Mouse (Mus musculus): ENCODE measurements around the gene Igsf11.

Gene Igsf11

GRCm38 (mm10) chr16:38892371-38892770 is at the start of gene Igsf11:
TSS of gene Igsf11 (plus strand) at chr16:38892671.
- no peak for DNase-seq (ENCODE audit: low read depth, low spot score)

- DNase-seq (ENCODE audit: low read depth, low spot score): peak; percentile 15
These were observed 34.2 kb upstream of the Igsf11 start for GRCm38 (mm10) chr16:38858120-38858749.

- no peak for DNase-seq (ENCODE audit: low read depth, low spot score)
These were observed 31.9 kb upstream of the Igsf11 start for GRCm38 (mm10) chr16:38860548-38860947.

- DNase-seq (ENCODE audit: low read depth, low spot score): no peak
These were observed 28.1 kb upstream of the Igsf11 start for GRCm38 (mm10) chr16:38864358-38864757.

- DNase-seq (ENCODE audit: low read depth, low spot score): no peak
These were observed 19.2 kb upstream of the Igsf11 start for GRCm38 (mm10) chr16:38873231-38873630.

GRCm38 (mm10) chr16:38874481-38874880 is 18.0 kb upstream of the Igsf11 start:
- no peak for DNase-seq (ENCODE audit: low read depth, low spot score)

- DNase-seq (ENCODE audit: low read depth, low spot score): no peak
These were observed 6.5 kb downstream of the Igsf11 start for GRCm38 (mm10) chr16:38898816-38899425.

- DNase-seq (ENCODE audit: low read depth, low spot score): no peak
These were observed 7.6 kb downstream of the Igsf11 start for GRCm38 (mm10) chr16:38900024-38900423.

GRCm38 (mm10) chr16:38902111-38902778 is 9.8 kb downstream of the Igsf11 start:
- peak; percentile 81 for DNase-seq (ENCODE audit: low read depth, low spot score)

GRCm38 (mm10) chr16:38903020-38903419 is 10.5 kb downstream of the Igsf11 start:
- DNase-seq (ENCODE audit: low read depth, low spot score): no peak

GRCm38 (mm10) chr16:38904202-38904601 is 11.7 kb downstream of the Igsf11 start:
- DNase-seq (ENCODE audit: low read depth, low spot score): no peak

- no peak for DNase-seq (ENCODE audit: low read depth, low spot score)
These were observed 13.4 kb downstream of the Igsf11 start for GRCm38 (mm10) chr16:38905911-38906310.

GRCm38 (mm10) chr16:38908304-38908703 is 15.8 kb downstream of the Igsf11 start:
- no peak for DNase-seq (ENCODE audit: low read depth, low spot score)

GRCm38 (mm10) chr16:38909506-38909905 is 17.0 kb downstream of the Igsf11 start:
- DNase-seq (ENCODE audit: low read depth, low spot score): no peak

GRCm38 (mm10) chr16:38910088-38910487 is 17.6 kb downstream of the Igsf11 start:
- DNase-seq (ENCODE audit: low read depth, low spot score): no peak

GRCm38 (mm10) chr16:38915451-38915850 is 23.0 kb downstream of the Igsf11 start:
- no peak for DNase-seq (ENCODE audit: low read depth, low spot score)

GRCm38 (mm10) chr16:38916053-38916786 is 23.7 kb downstream of the Igsf11 start:
- no peak for DNase-seq (ENCODE audit: low read depth, low spot score)

- DNase-seq (ENCODE audit: low read depth, low spot score): no peak
These were observed 24.4 kb downstream of the Igsf11 start for GRCm38 (mm10) chr16:38916885-38917284.

GRCm38 (mm10) chr16:38918121-38918520 is 25.6 kb downstream of the Igsf11 start:
- DNase-seq (ENCODE audit: low read depth, low spot score): no peak

GRCm38 (mm10) chr16:38920488-38920887 is 28.0 kb downstream of the Igsf11 start:
- DNase-seq (ENCODE audit: low read depth, low spot score): no peak

- no peak for DNase-seq (ENCODE audit: low read depth, low spot score)
These were observed 32.5 kb downstream of the Igsf11 start for GRCm38 (mm10) chr16:38924940-38925339.

- DNase-seq (ENCODE audit: low read depth, low spot score): no peak
These were observed 36.3 kb downstream of the Igsf11 start for GRCm38 (mm10) chr16:38928760-38929159.

Data from ES-CJ7 (cell line).